Mouse (Mus musculus) spleen, adult 2 months (tissue): ENCODE measurements around the gene Pde1a.

ENCODE experiments used
- CTCF ChIP-seq: fragments of 200-500 bp; IDR thresholded peaks from 2 replicates; pipeline ENCODE4 v1.5.1; 2011; ENCODE audit warnings: mild to moderate bottlenecking, inconsistent platforms; ENCODE audit not compliant: insufficient read depth, insufficient read length, insufficient replicate concordance; ENCODE audit errors: extremely low read depth
- POLR2A ChIP-seq: fragments of 200-500 bp; IDR thresholded peaks from 2 replicates; pipeline ENCODE4 v1.6.1; 2011; ENCODE audit warnings: low read depth, low read length, inconsistent platforms

- TF ChIP-seq CTCF, result no peak
- TF ChIP-seq POLR2A, result no peak
Measured at GRCm38 (mm10) chr2:79977259-79977658, 152.0 kb downstream of the Pde1a start.
